Mouse (Mus musculus): Measurements from ENCODE around the gene Acacb. TPM values are rescaled to one million over a fixed set of nuclear protein-coding genes. Genes with fewer than 3 reads are reported as not detected.

The Acacb gene
- polyA plus RNA-seq, 1 experiment from 2014 or later: 0.70 TPM

- Histone ChIP-seq H3K27ac (peak overlapping the region; percentile 82; the same call in 1 of the 2 replicates), H3K4me2 (peak overlapping the region; percentile 99), H3K9ac (peak overlapping the region; percentile 73; the same call in 1 of the 2 replicates), H3K36me3 (peaks cover 40% of the 10 kb centered on the region), H3K27me3 (replicated peaks) (no peaks in the 10 kb centered on the region), H3K4me3 (peak overlapping the region; percentile 73), H3K9me3 (replicated peaks) (no peaks in the 10 kb centered on the region), H3K4me1 (peaks cover 60% of the 10 kb centered on the region)
- WGBS (ENCODE audit: insufficient replicate concordance): 67% methylated on average over 7 of the region's 7 CpGs
- ATAC-seq: no peak
Measured at GRCm38 (mm10) chr5:114126499-114127244, 19.7 kb upstream of the Acacb start.

GRCm38 (mm10) chr5:114127374-114128349, 18.7 kb upstream of the Acacb start, which contains the start of gene Alkbh2:
Gene Alkbh2, minus strand, starts transcription at chr5:114128218.
- H3K4me1 ChIP-seq: peaks cover 63% of the 10 kb centered on the region
- peak; percentile 22 for ATAC-seq

DNA sequence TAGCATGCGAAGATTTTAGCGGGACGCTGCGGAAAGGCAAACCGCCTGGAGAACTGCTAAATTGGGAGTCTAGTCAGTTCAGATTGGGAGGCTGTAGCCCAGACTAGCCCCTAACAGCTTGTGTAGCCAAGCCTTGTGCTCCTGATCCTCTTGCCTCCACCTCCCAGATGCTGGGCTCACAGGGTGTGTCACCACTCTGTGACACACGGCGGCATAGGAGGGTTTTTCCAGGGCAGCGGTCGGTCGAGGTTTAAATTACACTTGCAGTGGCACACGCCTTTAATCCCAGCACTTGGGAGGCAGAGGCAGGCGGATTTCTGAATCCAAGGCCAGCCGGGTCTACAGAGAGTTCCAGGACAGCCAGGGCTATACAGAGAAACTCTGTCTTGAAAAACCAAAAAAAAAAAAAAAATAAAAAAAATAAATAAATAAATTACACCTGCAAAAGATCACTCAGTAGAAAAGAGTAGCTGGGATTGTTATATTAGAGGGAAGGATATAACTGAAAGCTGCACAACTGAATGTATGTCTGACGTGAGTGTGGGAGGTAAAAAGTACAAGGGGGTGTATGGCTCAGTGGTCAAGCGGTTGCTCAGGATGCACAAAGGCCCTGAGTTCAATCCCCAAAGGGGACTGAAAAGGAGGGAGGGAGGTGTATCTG, 16.7 kb upstream of the Acacb start:
- Histone ChIP-seq H3K4me1 (peaks cover 83% of the 10 kb centered on the region), H3K9me3 (replicated peaks) (no peaks in the 10 kb centered on the region), H3K36me3 (peaks cover 28% of the 10 kb centered on the region), H3K4me3 (peak overlapping the region; percentile 74), H3K27ac (no peak overlapping the region), H3K4me2 (peak overlapping the region; percentile 99), H3K27me3 (replicated peaks) (no peaks in the 10 kb centered on the region), H3K9ac (peak overlapping the region; percentile 66; the same call in 1 of the 2 replicates)
- no peak for ATAC-seq
- 72% methylated on average over 15 of the region's 15 CpGs for WGBS (ENCODE audit: insufficient replicate concordance)

More at GRCm38 (mm10) chr5:114127374-114128349, 18.7 kb upstream of the Acacb start, which contains the start of gene Alkbh2:
- Histone ChIP-seq H3K9ac (peak within 1 kb of the TSS; percentile 73), H3K27me3 (replicated peaks) (no peaks in the 10 kb centered on the region), H3K9me3 (replicated peaks) (no peaks in the 10 kb centered on the region), H3K4me3 (peak within 1 kb of the TSS; percentile 73), H3K36me3 (peaks cover 33% of the 10 kb centered on the region), H3K27ac (peak within 1 kb of the TSS; percentile 82), H3K4me2 (peak within 1 kb of the TSS; percentile 99)
- WGBS (ENCODE audit: insufficient replicate concordance): under 1% methylated on average over 69 of the region's 69 CpGs

DNA sequence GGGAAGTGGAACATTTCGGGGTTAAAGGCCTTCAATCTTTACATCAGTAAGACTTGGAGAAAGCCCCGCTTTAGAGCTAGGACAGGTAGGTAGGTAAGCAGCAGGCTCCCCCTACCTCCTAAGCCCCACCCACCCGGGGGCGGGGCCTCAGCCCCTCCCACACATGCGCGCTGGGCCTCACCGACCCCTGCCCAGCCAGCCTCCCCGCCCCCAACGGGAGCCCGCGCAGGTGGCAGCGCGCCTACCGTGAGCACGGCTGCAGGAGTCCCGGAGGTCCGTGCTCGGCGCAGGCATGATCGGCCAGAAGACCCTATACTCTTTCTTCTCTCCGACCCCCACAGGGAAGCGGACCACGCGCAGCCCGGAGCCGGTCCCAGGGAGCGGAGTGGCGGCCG, 16.1 kb upstream of the Acacb start, which contains the start of gene Ung:
Ung (plus strand) TSS at position 176 of the 395 bp plus-strand sequence.
- peaks cover 84% of the 10 kb centered on the region for H3K4me1 ChIP-seq

DNA sequence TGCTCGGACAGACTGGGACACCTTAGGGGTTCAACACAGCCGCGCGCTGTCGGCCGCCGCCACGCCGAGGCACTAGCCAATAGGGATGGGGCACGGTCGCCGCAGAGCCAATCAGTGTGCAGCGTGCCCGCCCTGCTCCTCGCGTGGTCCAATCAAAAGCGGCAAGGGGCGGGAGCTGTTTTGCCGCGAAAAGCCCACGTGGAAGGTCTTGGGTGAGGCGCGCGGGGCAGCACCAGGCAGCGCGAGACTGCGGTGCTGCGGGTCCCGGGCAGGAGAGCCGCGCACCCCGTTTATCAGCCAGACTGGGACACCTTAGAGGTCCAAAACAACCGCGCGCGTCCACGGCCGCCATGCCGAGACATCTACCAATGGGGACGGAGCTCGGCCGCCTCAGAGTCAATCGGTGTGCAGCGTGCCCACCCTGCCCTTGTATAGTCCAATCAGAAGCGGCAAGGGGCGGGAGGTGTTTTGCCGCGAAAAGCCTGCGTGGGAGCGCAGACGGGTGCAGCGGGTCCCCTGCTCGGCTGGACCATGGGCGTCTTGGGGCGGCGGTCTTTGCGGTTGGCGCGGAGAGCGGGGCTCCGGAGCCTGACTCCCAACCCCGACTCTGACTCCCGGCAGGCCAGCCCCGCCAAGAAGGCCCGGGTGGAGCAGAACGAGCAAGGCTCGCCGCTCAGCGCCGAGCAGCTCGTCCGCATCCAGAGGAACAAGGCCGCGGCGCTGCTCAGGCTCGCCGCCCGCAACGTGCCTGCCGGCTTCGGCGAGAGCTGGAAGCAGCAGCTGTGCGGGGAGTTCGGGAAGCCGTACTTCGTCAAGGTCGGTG, 15.4 kb upstream of the Acacb start:
- Histone ChIP-seq H3K4me1 (peaks cover 82% of the 10 kb centered on the region), H3K4me3 (peak overlapping the region; percentile 74), H3K4me2 (peak overlapping the region; percentile 99), H3K36me3 (peaks cover 28% of the 10 kb centered on the region), H3K9ac (peak overlapping the region; percentile 75), H3K27ac (peak overlapping the region; percentile 67), H3K27me3 (replicated peaks) (no peaks in the 10 kb centered on the region), H3K9me3 (replicated peaks) (no peaks in the 10 kb centered on the region)
- WGBS (ENCODE audit: insufficient replicate concordance): under 1% methylated on average over 87 of the region's 87 CpGs
- peak; percentile 93 for ATAC-seq

More for the DNA sequence above, 16.1 kb upstream of the Acacb start, which contains the start of gene Ung:
- 1% methylated on average over 29 of the region's 29 CpGs for WGBS (ENCODE audit: insufficient replicate concordance)
- peak within 1 kb of the TSS; percentile 67 for H3K27ac ChIP-seq
- no peaks in the 10 kb centered on the region for H3K27me3 ChIP-seq (replicated peaks)
- peak; percentile 18 for ATAC-seq
- H3K9me3 ChIP-seq (replicated peaks): no peaks in the 10 kb centered on the region
- H3K4me2 ChIP-seq: peak within 1 kb of the TSS; percentile 99
- peak within 1 kb of the TSS; percentile 74 for H3K4me3 ChIP-seq
- peaks cover 26% of the 10 kb centered on the region for H3K36me3 ChIP-seq
- H3K9ac ChIP-seq: peak within 1 kb of the TSS; percentile 75

DNA sequence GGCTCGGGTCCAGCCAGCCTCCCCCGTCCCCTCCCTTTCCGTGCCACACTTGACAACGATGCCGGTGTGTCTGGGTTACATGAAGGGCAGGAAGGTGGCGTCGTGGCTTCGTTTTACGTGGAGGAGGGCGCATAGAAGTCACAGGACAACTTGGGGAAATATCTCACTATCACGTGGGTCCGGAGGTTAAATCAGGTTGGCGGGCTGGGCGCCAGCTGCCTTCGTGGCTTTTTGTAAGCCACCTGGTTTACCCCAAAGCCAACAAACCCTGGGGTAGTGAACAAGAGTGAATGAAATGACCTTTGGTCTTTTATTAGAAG, 14.9 kb upstream of the Acacb start:
- no peaks in the 10 kb centered on the region for H3K27me3 ChIP-seq (replicated peaks)
- 4% methylated on average over 15 of the region's 15 CpGs for WGBS (ENCODE audit: insufficient replicate concordance)
- no peak for ATAC-seq
- H3K9me3 ChIP-seq (replicated peaks): no peaks in the 10 kb centered on the region
- H3K27ac ChIP-seq: peak overlapping the region; percentile 67
- H3K36me3 ChIP-seq: peaks cover 33% of the 10 kb centered on the region
- H3K4me2 ChIP-seq: peak overlapping the region; percentile 99
- peaks cover 80% of the 10 kb centered on the region for H3K4me1 ChIP-seq
- peak overlapping the region; percentile 75 for H3K9ac ChIP-seq
- H3K4me3 ChIP-seq: peak overlapping the region; percentile 74

GRCm38 (mm10) chr5:114132841-114133240, 13.5 kb upstream of the Acacb start:
- H3K9ac ChIP-seq: no peak overlapping the region
- WGBS (ENCODE audit: insufficient replicate concordance): 85% methylated on average over 6 of the region's 6 CpGs

DNA sequence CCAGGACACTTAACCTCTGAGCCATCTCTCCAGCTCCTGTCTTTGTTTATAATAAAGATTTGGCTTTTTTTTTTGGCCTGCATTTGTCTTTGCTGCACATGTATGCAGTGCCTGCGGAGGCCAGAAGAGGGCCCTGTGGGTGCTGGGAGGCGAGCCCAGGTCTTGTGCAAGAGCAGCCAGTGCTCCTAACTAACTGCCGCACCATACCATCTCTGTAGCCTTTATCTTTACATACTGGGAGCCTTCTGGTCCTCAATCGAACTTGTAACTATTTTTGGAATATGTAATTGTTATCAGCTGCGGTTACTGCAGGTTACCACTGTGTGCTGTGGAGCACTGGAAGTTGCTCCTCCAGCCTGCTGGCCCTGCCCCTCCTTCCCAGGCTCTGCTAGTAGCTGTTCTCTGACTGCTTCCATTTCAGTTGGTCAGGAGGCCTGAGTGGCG, 12.2 kb upstream of the Acacb start:
- 14% methylated on average over 6 of the region's 6 CpGs for WGBS (ENCODE audit: insufficient replicate concordance)
- H3K9ac ChIP-seq: 0 out of 2 replicates have a peak overlapping the region, but pooled peaks have one; percentile 24
- peaks cover 70% of the 10 kb centered on the region for H3K4me1 ChIP-seq
- no peak overlapping the region for H3K4me3 ChIP-seq
- H3K9me3 ChIP-seq (replicated peaks): no peaks in the 10 kb centered on the region
- peak overlapping the region; percentile 27 for H3K4me2 ChIP-seq
- ATAC-seq: peak; percentile 51
- H3K36me3 ChIP-seq: peaks cover 59% of the 10 kb centered on the region
- 0 out of 2 replicates have a peak overlapping the region, but pooled peaks have one; percentile 12 for H3K27ac ChIP-seq
- H3K27me3 ChIP-seq (replicated peaks): no peaks in the 10 kb centered on the region

More at GRCm38 (mm10) chr5:114132841-114133240, 13.5 kb upstream of the Acacb start:
- no peaks in the 10 kb centered on the region for H3K9me3 ChIP-seq (replicated peaks)
- no peaks in the 10 kb centered on the region for H3K27me3 ChIP-seq (replicated peaks)
- no peak for ATAC-seq
- no peak overlapping the region for H3K4me3 ChIP-seq
- no peak overlapping the region for H3K27ac ChIP-seq
- H3K4me2 ChIP-seq: peak overlapping the region; percentile 99; the same call in 1 of the 2 replicates
- H3K36me3 ChIP-seq: peaks cover 47% of the 10 kb centered on the region
- peaks cover 69% of the 10 kb centered on the region for H3K4me1 ChIP-seq

- Histone ChIP-seq H3K27ac (no peak overlapping the region), H3K36me3 (peaks cover 71% of the 10 kb centered on the region), H3K4me1 (peaks cover 56% of the 10 kb centered on the region), H3K9me3 (replicated peaks) (no peaks in the 10 kb centered on the region), H3K9ac (no peak overlapping the region), H3K27me3 (replicated peaks) (no peaks in the 10 kb centered on the region), H3K4me3 (no peak overlapping the region), H3K4me2 (no peak overlapping the region)
- WGBS (ENCODE audit: insufficient replicate concordance): 83% methylated on average over 10 of the region's 10 CpGs
- ATAC-seq: no peak
Measured at GRCm38 (mm10) chr5:114135516-114135915, 10.8 kb upstream of the Acacb start.

DNA sequence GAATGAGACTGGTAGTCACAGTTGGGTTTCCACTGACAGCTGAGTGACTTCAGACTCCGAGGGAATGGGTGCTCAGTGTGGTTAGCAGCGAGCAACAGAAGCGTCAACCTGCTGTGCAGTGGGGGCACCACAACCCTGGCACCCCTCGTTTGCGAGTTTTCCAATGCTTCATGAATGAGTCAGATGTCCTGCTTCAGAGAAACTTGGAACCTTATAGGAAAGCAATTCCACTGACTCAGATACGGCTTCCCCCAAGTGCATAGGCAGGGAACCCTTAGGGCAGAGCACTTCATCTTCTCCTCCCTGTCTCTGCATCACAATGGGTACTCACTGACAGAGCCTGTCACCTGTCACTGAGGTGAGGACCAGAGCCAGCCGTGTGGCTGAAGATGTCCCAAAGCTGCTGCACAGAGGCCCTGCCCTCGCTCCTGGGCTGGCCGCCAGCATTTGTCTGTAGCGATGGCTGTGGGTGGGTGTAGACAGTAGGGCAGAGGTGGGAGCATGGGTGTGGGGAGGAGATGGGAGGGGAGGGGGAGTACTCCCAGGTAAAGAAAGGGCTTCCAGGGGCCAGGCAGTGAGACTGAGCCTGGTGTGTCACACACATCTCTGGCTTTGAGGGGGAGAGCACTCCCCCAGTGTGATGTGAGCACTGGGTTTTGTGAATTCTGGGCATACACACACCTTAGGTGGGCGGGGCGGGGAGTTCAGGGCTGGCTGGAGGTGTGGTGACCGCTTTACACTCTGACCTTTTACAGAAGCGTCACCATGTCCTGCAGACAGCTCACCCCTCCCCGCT, 8.7 kb upstream of the Acacb start:
- Histone ChIP-seq H3K27me3 (replicated peaks) (peaks cover 4% of the 10 kb centered on the region; the same call in 1 of the 2 replicates), H3K4me2 (no peak overlapping the region), H3K9me3 (replicated peaks) (no peaks in the 10 kb centered on the region), H3K4me3 (no peak overlapping the region), H3K27ac (no peak overlapping the region), H3K4me1 (peaks cover 39% of the 10 kb centered on the region), H3K36me3 (peaks cover 68% of the 10 kb centered on the region), H3K9ac (no peak overlapping the region)
- ATAC-seq: no peak
- 84% methylated on average over 15 of the region's 15 CpGs for WGBS (ENCODE audit: insufficient replicate concordance)
